Mouse (Mus musculus): ENCODE results near the gene Phtf2.
A peak's percentile ranks its signal among the peaks of the same experiment; 100 is the strongest.

GRCm38 (mm10) chr5:20913372-20914275 is 31.7 kb upstream of the Phtf2 start:
- TF ChIP-seq POLR2A (IDR thresholded peaks at IDR 0.05; ENCODE audit: insufficient read length, low read depth) (no peak), SRF (IDR thresholded peaks at IDR 0.05; ENCODE audit: control insufficient read depth, insufficient read length, low read depth) (peak; percentile 58), USF1 (IDR thresholded peaks at IDR 0.05; ENCODE audit: low read depth) (no peak), E2F4 (IDR thresholded peaks at IDR 0.05; ENCODE audit: insufficient read depth) (no peak), TCF3 (IDR thresholded peaks at IDR 0.05; ENCODE audit: insufficient read length, low read depth) (no peak), MAX (IDR thresholded peaks at IDR 0.05; ENCODE audit: low read depth) (no peak), REST (IDR thresholded peaks at IDR 0.05; ENCODE audit: insufficient read depth, insufficient read length) (no peak), MYOG (IDR thresholded peaks at IDR 0.05; ENCODE audit: control insufficient read depth in 1 of 3, insufficient read depth in 1 of 3, insufficient read length in 2 of 3, low read depth in 2 of 3) (no peak)

Data from myocyte (in vitro differentiated cells).